Mouse (Mus musculus): ENCODE measurements at regions not wholly inside any gene's neighbourhood (a gene's known extent, or its start where the extent isn't known, plus 50 kb on each side); places are given as distances from the start of the nearest gene placed in this dataset.

DNA sequence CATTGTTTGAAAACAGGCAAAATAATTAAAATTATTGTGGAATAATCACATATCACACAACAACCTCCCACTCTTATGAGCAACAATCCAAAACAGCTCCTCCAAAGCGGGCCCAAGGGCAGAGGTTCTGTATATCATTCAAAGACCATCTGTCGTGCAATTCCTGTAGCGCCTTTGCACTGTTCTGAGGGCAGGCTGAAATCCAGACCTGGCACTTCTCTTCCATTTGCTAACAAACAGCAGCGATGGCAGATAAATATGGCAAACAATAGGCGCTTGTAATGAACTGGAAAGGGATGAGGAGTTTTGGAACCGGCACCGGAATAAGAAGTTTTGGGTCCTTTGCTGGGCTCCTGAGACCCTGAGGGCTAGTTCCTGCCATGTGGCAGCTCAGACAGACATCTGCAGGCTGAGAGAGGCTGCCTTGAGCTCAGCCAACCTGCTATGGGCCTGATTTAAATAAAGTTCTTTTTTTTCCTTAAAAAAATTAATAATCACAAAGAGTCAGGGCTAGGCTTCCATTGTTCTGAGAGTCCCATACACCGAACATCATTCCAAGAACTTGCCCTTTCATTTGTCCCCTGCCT lies 172.0 kb downstream of the Faxc start:
- no peak for TF ChIP-seq CTCF (IDR thresholded peaks at IDR 0.05; ENCODE audit: low read depth)
- no peak for TF ChIP-seq EP300 (IDR thresholded peaks at IDR 0.05; ENCODE audit: low read depth)

All from liver, postnatal 0 days (tissue).